Mouse (Mus musculus) MEL (cell line): Measurements from ENCODE around the gene Thap3. TPM values are rescaled to one million over a fixed set of nuclear protein-coding genes. Genes with fewer than 3 reads are reported as not detected.

Source experiments
- DNase-seq: peaks from one replicate; pipeline ENCODE4 v3.0.0; 2011; ENCODE audit warnings: low read depth, low spot score
- H3K27ac ChIP-seq: 2 replicates; pipeline ENCODE4 v1.5.1; 2012; ENCODE audit warnings: low read depth, mild to moderate bottlenecking, control low read depth, low read length, moderate library complexity; ENCODE audit not compliant: control insufficient read depth
- H3K27me3 ChIP-seq, 2 experiments: fragments of 150-350 bp in 1 of 2; sonication (generic) in 1 of 2; 2 replicates each; pipeline ENCODE4 v1.6.1; 2012; ENCODE audit warnings: low read length in 2 of 2, mild to moderate bottlenecking in 2 of 2, improper control_type of control experiment in 1 of 2, moderate library complexity in 1 of 2; ENCODE audit not compliant: insufficient read depth in 2 of 2, control insufficient read depth in 1 of 2
- H3K36me3 ChIP-seq, 2 experiments: 2 replicates each; pipeline ENCODE4 v1.6.1; 2012 to 2014; ENCODE audit warnings: low read length in 2 of 2, improper control_type of control experiment in 1 of 2, inconsistent platforms in 1 of 2, mild to moderate bottlenecking in 1 of 2; ENCODE audit not compliant: insufficient read depth in 2 of 2, control insufficient read depth in 1 of 2
- H3K4me1 ChIP-seq, 2 experiments: fragments of 150-350 bp in 1 of 2; sonication (generic) in 1 of 2; 2 replicates each; pipeline ENCODE4 v1.6.1; 2012; ENCODE audit warnings: low read length in 2 of 2, improper control_type of control experiment in 1 of 2, mild to moderate bottlenecking in 1 of 2; ENCODE audit not compliant: insufficient read depth in 2 of 2, control insufficient read depth in 1 of 2
- H3K4me3 ChIP-seq, 2 experiments: fragments of 150-350 bp in 1 of 2; sonication (generic) in 1 of 2; 2 replicates each; pipeline ENCODE4 v1.5.1; 2012; ENCODE audit warnings: low read depth in 2 of 2, low read length in 2 of 2, mild to moderate bottlenecking in 2 of 2, moderate library complexity in 2 of 2, control low read depth in 1 of 2, improper control_type of control experiment in 1 of 2; ENCODE audit not compliant: control insufficient read depth in 1 of 2, insufficient read depth in 1 of 2
- H3K79me2 ChIP-seq: 2 replicates; pipeline ENCODE4 v1.6.1; 2012; ENCODE audit warnings: mild to moderate bottlenecking, low read length, moderate library complexity; ENCODE audit not compliant: control insufficient read depth, poor library complexity, insufficient read depth
- H3K9ac ChIP-seq: 2 replicates; pipeline ENCODE4 v1.6.1; 2012; ENCODE audit warnings: low read depth, mild to moderate bottlenecking, control low read depth, low read length, moderate library complexity; ENCODE audit not compliant: control insufficient read depth, poor library complexity, severe bottlenecking
- H3K9me3 ChIP-seq: fragments of 150-350 bp; sonication (generic); replicated peaks from 2 replicates; pipeline ENCODE4 v1.6.1; 2012; ENCODE audit warnings: mild to moderate bottlenecking, low read length, improper control_type of control experiment, moderate library complexity; ENCODE audit not compliant: insufficient read depth
- BHLHE40 ChIP-seq: IDR thresholded peaks from 2 replicates; pipeline ENCODE4 v1.6.1; 2012; ENCODE audit warnings: low read depth, mild to moderate bottlenecking, inconsistent platforms, low read length, improper control_type of control experiment, borderline replicate concordance
- CTCF ChIP-seq, 3 experiments: IDR thresholded peaks in 2 of 3; conservative IDR thresholded peaks in 1 of 3; 2 replicates each; pipeline ENCODE4 v1.5.1; 2011 to 2012; ENCODE audit warnings: low read length in 3 of 3, low read depth in 2 of 3, mild to moderate bottlenecking in 2 of 3, improper control_type of control experiment in 1 of 3, inconsistent platforms in 1 of 3, mixed read lengths in 1 of 3, moderate library complexity in 1 of 3; ENCODE audit not compliant: control insufficient read depth in 1 of 3, insufficient read depth in 1 of 3, poor library complexity in 1 of 3, severe bottlenecking in 1 of 3
- E2F4 ChIP-seq: IDR thresholded peaks from 2 replicates; pipeline ENCODE4 v1.6.1; 2011; ENCODE audit warnings: low read depth, low read length, improper control_type of control experiment, borderline replicate concordance
- JUND ChIP-seq: IDR thresholded peaks from 2 replicates; pipeline ENCODE4 v1.6.1; 2011; ENCODE audit warnings: low read depth, mild to moderate bottlenecking, improper control_type of control experiment, low read length
- MAFK ChIP-seq: IDR thresholded peaks from 2 replicates; pipeline ENCODE4 v1.6.1; 2011; ENCODE audit warnings: low read depth, mild to moderate bottlenecking, low read length, improper control_type of control experiment, borderline replicate concordance
- MAX ChIP-seq: IDR thresholded peaks from 2 replicates; pipeline ENCODE4 v1.6.1; 2011; ENCODE audit warnings: low read length, improper control_type of control experiment
- MXI1 ChIP-seq: IDR thresholded peaks from 2 replicates; pipeline ENCODE4 v1.6.1; 2011; ENCODE audit warnings: mild to moderate bottlenecking, low read depth, low read length, improper control_type of control experiment
- POLR2AphosphoS2 ChIP-seq: IDR thresholded peaks from 2 replicates; pipeline ENCODE4 v1.6.1; 2011; ENCODE audit warnings: low read length, improper control_type of control experiment
- POLR2AphosphoS5 ChIP-seq: IDR thresholded peaks from 2 replicates; pipeline ENCODE4 v1.6.1; 2012; ENCODE audit warnings: low read depth, borderline replicate concordance, mild to moderate bottlenecking, inconsistent platforms, low read length, moderate library complexity, mixed read lengths
- SIN3A ChIP-seq: IDR thresholded peaks from 2 replicates; pipeline ENCODE4 v1.6.1; 2012; ENCODE audit warnings: low read length, improper control_type of control experiment, inconsistent platforms
- TBP ChIP-seq: IDR thresholded peaks from 2 replicates; pipeline ENCODE4 v1.8.0; 2011; ENCODE audit warnings: low read depth, low read length, improper control_type of control experiment
- TCF12 ChIP-seq: IDR thresholded peaks from 2 replicates; pipeline ENCODE4 v1.6.1; 2014; ENCODE audit warnings: low read depth, mild to moderate bottlenecking, inconsistent platforms, low read length, improper control_type of control experiment, moderate library complexity
- USF2 ChIP-seq, 2 experiments: IDR thresholded peaks; 2 replicates each; pipeline ENCODE4 v1.6.1; 2011 to 2012; ENCODE audit warnings: improper control_type of control experiment in 2 of 2, low read length in 2 of 2, borderline replicate concordance in 1 of 2, inconsistent platforms in 1 of 2, low read depth in 1 of 2, mild to moderate bottlenecking in 1 of 2; ENCODE audit not compliant: insufficient read depth in 1 of 2
- polyA plus RNA-seq, 2 experiments: library from polyadenylated mRNA; stranded (reverse) in 1 of 2; unstranded in 1 of 2; fragments of >175 nt in 1 of 2; fragments of >200 nt in 1 of 2; gene quantifications; 2 replicates each; pipeline versions ENCODE4 v1.2.1 to v1.2.4; 2012; ENCODE audit warnings: low replicate concordance in 2 of 2, low read depth in 1 of 2; ENCODE audit not compliant: insufficient read length in 2 of 2, insufficient read depth in 1 of 2, missing spikeins in 1 of 2
- total RNA-seq: library from RNA; depleted of rRNA; stranded (reverse); fragments of 300-350 nt; gene quantifications from 2 replicates; pipeline ENCODE4 v1.2.3, GENCODE M21; 2012

Gene Thap3
- total and polyA plus RNA-seq, 3 experiments: 13.7 to 17.2 TPM; not detected in 1

DNA sequence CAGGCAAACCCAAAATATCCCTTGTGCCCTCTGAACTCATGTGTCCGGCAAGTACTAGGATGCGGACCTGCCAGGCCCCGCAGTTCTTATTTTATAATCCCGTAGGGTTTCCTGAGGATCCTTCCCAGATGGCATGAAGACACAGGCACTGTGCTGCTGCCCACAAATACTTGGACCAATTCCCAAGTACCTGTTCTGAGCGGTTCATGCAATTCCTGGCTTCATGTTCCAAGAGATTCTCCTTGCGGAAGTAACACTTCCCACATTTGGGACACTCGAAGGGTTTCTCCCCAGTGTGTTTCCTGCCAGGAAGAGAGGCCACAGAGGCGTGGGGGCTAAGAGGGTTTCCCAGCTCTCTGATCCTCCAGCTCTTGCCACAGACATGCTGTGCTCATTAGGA is 33.7 kb upstream of the Thap3 start:
- Histone ChIP-seq H3K27me3 (no peaks in the 10 kb centered on the region), H3K79me2 (peaks cover 30% of the 10 kb centered on the region)

DNA sequence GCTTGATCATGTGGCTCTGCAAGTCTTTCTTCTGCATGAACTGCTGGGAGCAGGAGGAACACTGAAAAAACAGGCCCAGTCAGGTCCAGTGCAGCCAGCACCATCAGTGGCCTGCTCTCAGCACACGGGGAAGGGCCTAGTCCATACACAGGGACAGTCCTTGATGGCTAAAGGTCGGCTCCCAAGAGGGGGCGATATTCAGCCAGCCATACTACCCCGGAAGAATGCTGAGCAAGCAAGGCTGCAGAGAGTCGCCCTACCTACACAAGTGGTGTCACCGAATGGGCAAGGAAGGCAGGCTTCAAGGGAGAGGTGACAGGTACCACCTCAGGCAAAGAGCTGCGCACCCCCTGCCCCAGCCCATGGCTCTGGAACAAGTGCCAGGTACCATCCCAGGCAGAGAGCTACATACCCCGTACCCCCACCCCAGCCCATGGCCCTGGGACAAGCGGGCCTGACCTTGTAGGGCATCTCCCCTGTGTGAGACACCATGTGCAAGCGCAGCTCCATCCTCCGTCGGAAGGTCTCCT is 32.8 kb upstream of the Thap3 start:
- peaks cover 0 to 21% of the 10 kb centered on the region in 2 experiments; a peak in 3 of 4 replicates for H3K4me1 ChIP-seq

More for the DNA sequence above, 33.7 kb upstream of the Thap3 start:
- TF ChIP-seq POLR2AphosphoS5 (no peak), TCF12 (no peak), E2F4 (no peak), BHLHE40 (no peak), POLR2AphosphoS2 (no peak), MAX (no peak), TBP (no peak)
- TF ChIP-seq, all 39 proteins: peak for 0
- no peak for DNase-seq
- no peak overlapping the region for H3K4me3 ChIP-seq
- peaks cover 0 to 22% of the 10 kb centered on the region in 2 experiments; a peak in 3 of 4 replicates for H3K4me1 ChIP-seq
- H3K9me3 ChIP-seq: no peaks in the 10 kb centered on the region
- no peak overlapping the region for H3K27ac ChIP-seq
- H3K36me3 ChIP-seq: peaks cover 0 to 15% of the 10 kb centered on the region in 2 experiments; a peak in 2 of 4 replicates
- H3K9ac ChIP-seq: no peak overlapping the region

DNA sequence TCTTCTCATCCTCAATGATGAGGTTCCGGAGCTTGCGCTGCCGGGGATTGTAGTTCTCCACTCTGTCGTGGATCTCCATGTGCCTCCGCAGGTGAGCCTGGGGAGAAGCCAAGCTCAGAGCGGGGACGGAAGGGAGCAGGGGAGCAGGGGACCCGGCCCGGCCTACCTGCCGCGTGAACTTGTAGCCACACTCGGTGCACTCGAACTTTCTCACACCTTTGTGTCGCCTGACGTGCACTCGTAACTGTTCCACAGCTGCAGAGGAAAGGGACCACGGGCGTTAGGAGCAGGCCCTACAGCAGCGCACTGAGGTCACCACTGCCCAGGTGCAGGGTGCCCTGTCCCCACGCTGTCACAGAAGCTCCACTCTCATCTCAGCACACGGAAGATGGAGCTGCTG is 31.2 kb upstream of the Thap3 start:
- peaks cover 8% of the 10 kb centered on the region for H3K79me2 ChIP-seq
- no peak overlapping the region for H3K9ac ChIP-seq
- no peak for DNase-seq
- H3K4me1 ChIP-seq: peaks cover 0 to 6% of the 10 kb centered on the region in 2 experiments; a peak in 1 of 4 replicates
- no peak for TF ChIP-seq BHLHE40
- no peak for TF ChIP-seq SIN3A
- peaks cover under 1 to 2% of the 10 kb centered on the region in 2 experiments; a peak in 1 of 4 replicates for H3K36me3 ChIP-seq
- no peaks in the 10 kb centered on the region for H3K9me3 ChIP-seq
- no peaks in the 10 kb centered on the region for H3K27me3 ChIP-seq
- no peak overlapping the region for H3K27ac ChIP-seq
- H3K4me3 ChIP-seq: no peak overlapping the region

More for the DNA sequence above, 32.8 kb upstream of the Thap3 start:
- Histone ChIP-seq H3K27ac (no peak overlapping the region), H3K9me3 (no peaks in the 10 kb centered on the region), H3K4me3 (no peak overlapping the region), H3K27me3 (no peaks in the 10 kb centered on the region), H3K79me2 (peaks cover 23% of the 10 kb centered on the region), H3K9ac (no peak overlapping the region), H3K36me3 (peaks cover 0 to 14% of the 10 kb centered on the region in 2 experiments; a peak in 2 of 4 replicates)
- no peak for DNase-seq
- no peak for TF ChIP-seq JUND
- TF ChIP-seq MXI1: no peak
- peak in 2 of 3 experiments; percentile 6 to 26; a peak in 2 of 6 replicates for TF ChIP-seq CTCF (IDR thresholded peaks at IDR 0.05 in 2 of 3, conservative IDR thresholded peaks at IDR 0.05 in 1 of 3; ENCODE audit: control insufficient read depth in 1 of 3, insufficient read depth in 1 of 3, low read depth in 2 of 3, low read length in 3 of 3, poor library complexity in 1 of 3, severe bottlenecking in 1 of 3)
- TF ChIP-seq USF2 (IDR thresholded peaks at IDR 0.05; ENCODE audit: borderline replicate concordance in 1 of 2, insufficient read depth in 1 of 2, low read depth in 1 of 2, low read length in 2 of 2): no peak
- TF ChIP-seq MAFK: 0 out of 2 replicates have a peak, but pooled peaks have one; percentile 25
